Mouse (Mus musculus): ENCODE data around the gene Surf4.
A peak's percentile ranks its signal among the peaks of the same experiment; 100 is the strongest.

Surf4 gene

DNA sequence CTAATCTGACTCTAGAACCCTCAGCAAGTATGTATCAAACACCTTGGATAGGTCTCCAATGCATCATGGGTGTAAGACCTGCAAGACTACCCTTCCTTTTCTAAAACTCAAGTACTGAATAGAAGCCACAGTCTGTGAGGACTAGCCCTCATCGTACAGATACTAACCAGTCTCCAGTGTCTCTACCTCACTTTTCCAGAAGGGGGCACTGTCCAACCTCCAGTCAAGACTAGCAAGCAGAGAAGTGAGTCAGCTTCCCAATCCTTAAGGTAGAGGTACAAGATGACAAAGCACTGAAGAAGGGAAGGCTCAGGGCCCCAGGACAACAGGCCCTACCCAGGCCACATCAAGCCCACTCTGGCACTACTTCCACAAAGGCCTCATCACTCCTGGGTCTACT is 3.3 kb downstream of the Surf4 start:
- DNase-seq (ENCODE audit: low spot score) = no peak

DNA sequence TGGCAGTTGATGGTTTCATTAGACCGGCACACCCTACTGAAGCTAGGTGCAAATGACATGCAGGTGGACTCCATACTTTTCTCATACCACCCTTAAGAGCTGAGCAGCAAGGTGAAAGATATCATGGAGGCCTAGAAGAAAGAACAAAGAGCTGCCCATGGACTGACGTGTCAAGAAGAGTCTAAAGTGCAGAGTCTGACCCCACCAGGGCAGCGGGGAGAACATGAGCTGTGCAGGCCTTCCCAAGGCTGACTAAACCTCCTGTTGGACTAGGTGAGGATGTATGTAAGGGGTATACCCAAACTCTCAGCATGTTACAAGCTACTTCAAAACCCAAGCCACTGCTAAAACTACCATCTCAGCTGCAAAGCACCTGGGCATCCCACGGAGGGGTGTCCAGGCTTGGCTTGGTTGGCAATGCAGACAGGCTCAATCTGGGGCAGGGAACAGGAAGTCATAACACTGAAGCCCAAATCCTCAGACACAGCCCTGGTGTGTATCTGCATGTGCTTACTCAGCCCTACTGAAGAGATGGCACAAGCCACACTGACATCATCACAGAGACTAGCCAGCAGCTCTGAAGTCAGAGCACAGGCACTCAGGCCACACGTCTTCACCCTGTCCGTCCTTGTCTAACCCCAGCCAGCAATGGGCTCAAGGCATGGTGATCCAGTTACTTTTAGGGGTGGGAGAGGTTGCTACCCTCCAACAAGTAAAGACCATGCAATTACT is 5.8 kb downstream of the Surf4 start:
- no peak for DNase-seq (ENCODE audit: low spot score)

DNA sequence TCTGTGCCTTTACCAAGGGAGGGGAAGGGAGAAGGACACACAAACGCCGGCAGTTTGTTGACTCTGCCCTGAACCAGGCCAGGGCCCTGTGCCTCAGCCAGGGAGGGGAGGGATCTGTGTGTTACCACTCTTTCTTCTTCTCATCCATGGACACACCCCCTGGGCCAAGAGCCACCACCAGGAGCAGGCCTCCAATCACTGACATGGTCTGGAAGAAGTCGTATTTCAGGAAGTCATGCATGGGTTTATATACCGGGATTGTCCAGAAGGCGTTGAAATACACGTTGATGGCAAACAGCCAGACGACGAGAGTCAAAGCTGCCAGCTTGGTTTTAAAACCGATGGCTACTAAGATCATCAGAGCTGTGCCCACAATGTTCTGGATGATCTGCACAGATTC is 11.9 kb downstream of the Surf4 start:
- no peak for DNase-seq (ENCODE audit: low spot score)

DNA sequence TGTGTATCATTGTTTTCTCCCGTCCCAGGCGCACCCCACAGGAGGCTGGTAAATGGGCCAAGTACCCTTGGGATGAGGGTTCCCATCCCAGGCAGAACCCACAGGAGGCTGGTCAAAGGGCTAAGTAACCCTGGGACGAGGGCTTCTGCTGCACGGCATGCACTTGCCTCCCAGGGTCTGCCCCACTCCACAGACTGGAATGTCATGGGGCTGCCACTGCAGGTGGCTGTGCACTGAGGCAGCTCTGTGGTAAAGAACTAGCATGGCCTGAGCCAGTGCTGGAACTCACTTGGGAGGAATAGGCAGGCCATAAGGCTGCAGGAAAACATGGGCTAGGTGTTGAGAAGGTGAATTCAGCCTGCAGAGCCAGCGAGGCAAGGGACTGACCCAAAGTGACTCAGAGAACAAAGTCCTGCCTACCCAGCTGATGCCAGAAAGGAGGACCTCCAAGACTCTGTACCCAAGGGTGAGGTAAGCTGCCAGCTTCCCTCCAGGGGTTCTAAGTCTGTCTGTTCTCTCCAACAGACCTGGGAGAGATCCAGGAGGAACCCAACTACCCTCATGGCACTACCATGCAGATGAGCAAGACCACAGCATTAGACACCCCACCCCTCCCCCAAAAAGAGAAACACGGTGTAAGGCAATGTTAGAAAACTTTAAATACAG is 13.4 kb downstream of the Surf4 start:
- DNase-seq (ENCODE audit: low spot score) = no peak

DNA sequence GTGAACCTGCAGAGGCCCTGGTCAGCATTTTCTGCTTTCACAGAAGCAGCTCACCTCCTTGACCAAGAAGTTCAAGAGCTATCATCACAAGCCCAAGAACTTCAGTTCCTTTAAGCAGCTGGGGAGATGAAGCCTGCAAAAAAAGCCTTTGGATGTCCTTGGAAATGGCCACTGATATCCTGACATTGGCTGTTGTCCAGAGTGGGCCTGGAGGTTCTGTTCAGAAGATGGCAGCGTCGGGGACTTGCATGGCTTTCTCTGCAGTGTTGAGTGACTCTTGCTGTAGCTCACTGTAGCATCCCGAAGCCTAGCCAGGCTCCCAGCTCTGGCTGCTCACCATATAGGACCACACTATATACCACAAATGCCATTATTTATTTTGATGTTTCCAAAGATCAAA is 14.0 kb downstream of the Surf4 start:
- DNase-seq (ENCODE audit: low spot score) = no peak

DNA sequence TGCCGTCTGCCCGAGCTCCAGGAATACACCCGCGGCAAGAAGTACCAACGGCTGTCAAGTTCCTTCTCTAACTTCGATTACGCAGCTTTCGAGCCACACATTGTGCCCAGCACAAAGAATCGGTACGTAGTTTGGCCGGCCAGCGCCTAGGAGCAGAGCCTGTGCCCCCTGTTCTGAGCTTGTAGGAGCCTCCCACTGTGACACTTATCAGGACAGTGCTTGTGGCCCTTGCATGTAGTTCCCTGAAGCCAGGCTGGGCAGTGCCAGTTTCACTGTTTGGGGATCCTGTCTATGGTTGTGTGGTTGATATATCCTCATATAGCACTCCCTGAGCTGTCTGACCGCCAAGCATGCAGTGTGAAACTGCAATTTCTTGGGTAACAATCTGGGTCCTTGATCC is 17.0 kb downstream of the Surf4 start:
- DNase-seq (ENCODE audit: low spot score) = no peak

DNA sequence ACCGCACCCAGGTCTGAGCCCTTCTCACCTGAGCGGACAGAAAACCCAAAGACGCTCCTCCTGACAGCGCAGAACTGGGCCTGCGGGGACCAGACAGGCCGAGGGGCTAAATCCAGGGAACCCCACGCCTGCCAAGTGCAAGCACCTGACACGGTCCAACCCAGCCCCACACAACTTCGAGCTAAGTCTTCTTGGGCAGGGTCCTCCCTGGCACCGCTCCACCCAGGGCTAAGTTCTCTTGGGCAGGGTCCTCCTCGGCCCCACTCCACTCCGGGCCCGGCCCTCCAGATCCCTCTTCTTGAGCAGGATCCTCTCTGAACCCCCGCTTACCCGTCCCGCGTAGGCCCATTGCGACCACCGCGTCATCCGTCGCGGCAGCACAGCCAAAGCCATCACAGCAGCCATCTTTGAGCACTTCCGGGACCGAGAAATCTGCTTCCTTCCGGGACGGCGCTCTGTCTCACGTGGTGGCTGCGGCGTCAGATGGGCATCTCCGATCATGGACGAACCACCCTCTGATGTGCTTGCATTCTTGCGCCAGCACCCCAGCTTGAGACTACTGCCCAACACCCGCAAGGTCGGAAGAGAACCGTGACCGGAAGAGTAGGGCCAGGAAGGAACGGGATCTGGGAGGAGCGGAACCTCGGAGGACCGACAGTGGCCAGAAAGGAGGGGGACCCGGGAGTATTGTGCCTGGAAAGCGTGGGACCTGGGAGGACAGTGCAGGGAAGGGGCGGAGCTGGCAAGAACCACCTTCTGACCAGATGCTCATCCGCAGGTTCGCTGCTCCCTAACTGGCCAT is 17.6 kb downstream of the Surf4 start, which contains the start of the genes Surf2 and Surf1:
Gene Surf2, plus strand, starts transcription at position 441 of the 802 bp plus-strand sequence.
Gene Surf1, minus strand, starts transcription at position 604 of the 802 bp plus-strand sequence.
- peak; percentile 76 for DNase-seq (ENCODE audit: low spot score)

DNA sequence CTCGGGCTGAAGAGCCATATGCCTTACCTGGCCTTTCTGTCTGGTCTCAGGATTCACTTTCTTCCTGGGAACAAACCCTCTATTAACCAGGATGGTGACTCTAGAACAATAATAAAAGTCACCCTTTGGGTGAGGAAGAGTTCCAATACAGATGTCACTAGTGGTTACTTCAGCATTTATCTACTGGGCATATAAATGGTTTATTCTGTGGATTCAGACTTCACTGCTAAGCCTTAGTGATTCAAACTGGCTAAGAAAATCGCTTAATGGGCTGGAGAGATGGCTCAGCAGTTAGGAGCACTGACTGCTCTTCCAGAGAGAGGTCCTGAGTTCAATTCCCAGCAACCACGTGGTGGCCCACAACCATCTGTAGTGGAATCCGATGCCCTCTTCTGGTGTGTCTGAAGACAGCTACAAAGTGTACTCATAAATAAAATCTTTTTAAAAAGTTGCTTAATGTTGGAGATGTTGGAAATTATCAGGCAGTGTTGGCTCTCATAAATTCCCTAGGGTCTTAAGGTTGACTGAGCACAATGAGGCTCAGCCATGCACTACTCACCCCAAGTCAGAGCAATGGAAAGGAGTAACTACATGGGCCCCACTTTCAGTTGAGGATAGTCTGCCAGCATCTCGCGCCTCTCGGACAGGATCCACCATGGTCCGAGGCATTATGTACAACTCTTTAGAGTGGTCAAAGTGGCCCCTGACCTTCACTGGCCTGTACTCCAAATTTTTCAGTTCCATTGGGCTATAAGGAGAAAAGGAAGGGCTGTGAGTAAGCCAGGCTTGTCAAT is 19.4 kb downstream of the Surf4 start:
- no peak for DNase-seq (ENCODE audit: low spot score)

DNA sequence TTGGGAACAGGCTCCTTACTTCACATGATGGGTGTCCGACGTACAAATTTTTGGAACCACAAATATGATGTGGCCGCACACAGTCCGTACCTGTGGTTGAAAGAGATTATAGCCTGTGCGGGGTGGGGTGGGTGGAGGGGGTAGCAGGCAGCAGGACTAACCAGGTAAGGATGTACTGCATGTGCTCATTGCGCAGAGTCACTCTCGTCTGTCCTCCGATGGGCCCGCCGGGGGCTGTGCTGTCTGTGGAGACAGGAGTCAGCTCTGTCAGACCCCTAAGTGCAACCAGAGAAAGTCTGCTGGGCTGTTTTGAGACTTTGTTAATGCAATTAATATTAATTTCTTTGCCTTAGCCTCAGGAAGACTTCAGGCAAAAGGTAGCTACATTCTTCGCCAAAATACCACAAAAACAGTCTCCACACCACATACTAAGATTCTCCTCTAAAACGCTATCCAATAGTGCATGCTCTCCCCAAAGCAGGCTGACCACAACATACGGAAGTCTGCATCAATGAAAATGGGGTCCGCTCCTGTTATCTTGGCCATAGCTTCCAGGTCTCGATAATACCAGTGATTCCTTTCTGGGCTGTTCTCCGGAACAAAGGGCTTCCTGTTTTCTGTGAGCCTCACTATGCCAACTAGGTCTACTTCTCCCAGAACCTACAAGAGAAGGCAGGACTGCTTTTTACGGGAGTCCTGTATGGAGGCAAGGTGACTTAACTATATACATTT is 20.1 kb downstream of the Surf4 start:
- no peak for DNase-seq (ENCODE audit: low spot score)

DNA sequence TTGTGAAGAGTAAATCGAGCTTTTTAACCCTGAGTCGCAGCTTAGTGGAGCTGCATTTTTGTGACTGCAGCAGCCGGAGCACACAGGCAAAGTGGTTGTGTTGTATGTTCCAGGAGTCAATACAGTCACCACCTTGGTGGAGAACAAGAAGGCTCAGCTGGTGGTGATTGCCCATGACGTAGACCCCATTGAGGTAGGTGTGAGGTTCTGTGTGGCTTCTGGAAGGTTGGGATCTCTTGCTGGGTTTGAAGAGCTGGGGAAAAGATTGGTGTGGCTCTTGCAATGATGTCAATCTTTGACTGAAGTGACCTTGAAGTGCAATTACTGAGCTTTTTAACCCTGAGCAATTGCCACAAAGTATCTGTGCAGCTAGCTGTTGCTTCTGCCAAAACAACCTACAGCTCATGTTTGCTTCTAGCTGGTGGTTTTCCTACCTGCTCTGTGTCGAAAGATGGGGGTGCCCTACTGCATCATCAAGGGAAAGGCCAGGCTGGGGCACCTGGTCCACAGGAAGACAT is 21.4 kb downstream of the Surf4 start:
- DNase-seq (ENCODE audit: low spot score) = no peak

DNA sequence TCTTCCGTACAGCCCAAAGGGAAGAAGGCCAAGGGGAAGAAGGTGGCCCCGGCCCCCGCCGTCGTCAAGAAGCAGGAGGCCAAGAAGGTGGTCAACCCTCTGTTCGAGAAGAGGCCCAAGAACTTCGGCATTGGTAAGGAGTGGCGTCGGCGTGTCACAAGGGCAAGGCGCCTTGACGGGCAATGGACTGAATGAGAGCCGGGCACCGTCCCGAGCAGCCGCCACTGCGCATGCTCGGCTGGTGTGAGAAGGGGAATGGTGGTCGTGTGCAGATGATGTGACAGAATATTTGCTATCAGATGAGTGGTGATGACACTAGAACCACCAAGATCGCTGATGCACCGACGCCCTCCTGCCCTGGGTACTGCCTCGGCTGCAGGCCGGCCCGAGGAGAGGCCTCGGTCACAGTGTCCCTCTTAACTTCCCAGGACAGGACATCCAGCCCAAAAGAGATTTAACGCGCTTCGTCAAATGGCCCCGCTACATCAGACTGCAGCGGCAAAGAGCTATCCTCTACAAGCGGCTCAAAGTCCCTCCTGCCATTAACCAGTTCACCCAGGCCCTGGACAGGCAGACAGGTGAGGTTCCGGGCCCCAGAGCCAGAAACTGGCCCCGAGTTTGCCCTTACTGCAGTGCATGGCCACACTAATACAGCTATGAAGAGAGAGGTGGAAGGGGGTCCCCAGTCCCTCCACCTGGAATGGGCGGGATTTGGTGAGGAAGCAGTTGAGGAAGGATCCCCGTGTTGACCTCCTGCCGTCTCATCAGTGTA is 22.5 kb downstream of the Surf4 start:
- DNase-seq (ENCODE audit: low spot score) = no peak

DNA sequence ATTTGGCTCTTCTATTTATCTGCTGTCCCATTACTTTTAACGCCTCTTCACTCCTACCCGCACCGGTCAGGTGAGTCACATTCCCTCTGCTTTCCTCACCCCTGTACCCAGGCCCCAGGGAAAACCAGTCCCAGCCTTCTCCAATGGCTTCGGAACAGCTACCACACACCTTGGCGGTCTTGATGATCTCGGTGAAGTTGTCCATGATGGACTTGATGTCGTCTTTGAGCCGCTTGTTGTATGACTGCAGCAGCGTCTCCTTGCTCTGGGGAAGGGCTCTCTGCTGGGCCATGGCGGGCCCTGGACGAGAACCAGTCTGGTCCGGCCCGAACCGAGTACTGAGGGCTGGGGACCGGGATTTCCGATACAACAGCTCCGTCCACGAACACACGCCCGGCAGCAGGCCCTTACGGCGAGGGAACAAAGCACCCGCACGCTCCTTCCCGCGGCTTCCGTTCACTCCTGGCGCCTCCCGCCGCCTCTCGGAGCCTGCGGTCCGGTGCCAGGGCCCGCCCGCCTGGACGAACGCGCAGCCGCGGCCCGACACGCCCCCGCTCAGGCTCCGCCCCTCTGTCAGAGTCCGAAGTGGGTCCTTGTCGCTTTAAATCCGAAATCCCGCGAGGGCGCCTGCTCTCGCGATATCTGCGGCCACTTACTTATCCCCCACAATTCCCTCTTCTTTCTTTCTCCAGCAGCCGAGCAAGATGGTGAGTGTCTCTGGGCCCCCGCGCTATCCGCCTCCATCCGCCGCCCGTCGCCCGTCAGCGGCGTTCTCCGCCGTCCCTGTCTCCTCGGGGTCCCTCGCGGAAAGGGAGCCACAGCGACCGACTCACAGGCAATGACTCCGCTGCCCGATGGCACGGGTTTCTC is 23.4 kb downstream of the Surf4 start, which contains the start of the genes Med22 and Rpl7a:
Gene Med22, minus strand, starts transcription at position 554 of the 870 bp plus-strand sequence.
Gene Rpl7a, plus strand, starts transcription at position 641 of the 870 bp plus-strand sequence.
- peak; percentile 99 for DNase-seq (ENCODE audit: low spot score)

DNA sequence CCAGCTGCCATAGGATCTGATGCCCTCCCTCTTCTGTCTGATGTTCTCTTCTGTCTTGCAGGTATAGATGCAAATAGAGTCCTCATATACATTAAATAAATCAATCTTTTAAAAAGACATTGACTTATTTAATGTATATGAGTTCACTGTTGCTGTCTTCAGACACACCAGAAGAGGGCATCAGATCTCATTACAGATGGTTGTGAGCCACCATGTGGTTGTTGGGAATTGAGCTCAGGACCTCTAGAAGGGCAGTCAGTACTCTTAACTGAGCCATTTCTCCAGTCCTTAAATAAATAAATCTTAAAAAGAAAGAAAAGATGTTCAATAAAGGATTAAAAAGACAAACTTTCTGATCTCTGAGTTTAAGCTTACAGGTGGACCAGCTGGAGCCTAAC is 24.3 kb downstream of the Surf4 start:
- no peak for DNase-seq (ENCODE audit: low spot score)

DNA sequence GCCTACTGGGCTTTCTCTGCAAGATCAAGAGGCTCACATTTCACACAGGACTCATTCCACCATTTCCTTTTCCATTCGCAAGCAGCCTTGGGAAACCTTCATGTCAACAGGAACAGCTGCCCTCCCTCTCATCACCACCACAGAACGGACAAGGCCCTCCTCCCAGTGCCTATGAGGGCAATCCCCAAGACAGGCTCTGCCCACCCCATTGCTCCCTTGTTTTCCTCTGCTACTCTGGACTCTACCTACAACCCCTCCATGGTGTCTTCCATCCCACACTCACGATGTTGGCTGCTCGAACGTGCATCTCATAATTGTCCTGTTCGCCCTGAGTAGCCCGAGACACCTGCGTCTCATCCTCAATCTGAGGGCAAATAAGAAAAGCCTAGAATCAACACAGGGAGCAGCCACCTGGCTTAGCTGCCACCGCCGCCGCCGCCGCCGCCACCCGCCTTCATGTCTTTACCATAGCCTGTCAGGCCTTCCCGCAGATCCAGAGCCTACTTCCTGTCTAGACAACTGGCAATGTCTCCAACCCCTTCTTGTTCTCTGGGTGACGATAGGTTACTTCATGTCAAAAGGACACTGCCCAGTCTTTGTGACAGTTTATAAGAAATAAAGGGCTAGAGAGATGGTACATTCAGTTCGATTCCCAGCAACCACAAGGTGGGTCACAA is 24.9 kb downstream of the Surf4 start:
- DNase-seq (ENCODE audit: low spot score) = no peak

DNA sequence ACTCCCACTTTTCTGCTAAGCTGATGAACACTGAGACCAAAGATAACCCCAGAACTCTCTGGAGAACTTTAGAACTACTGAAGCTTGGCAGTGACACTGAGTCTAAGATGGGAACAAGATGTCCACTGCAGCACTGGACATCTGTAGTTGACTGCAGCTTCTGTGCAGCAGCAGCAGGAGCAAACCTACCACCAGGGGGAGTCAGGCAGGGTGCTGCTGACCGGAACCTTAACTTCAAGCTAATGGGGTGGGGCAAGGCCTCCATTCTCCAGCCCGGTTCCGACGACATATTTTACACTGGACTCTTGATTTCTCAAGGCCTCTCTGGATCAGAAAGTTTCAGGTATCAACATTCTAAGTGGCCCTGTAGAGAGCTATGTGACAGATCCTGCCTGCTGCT is 26.6 kb downstream of the Surf4 start:
- no peak for DNase-seq (ENCODE audit: low spot score)

DNA sequence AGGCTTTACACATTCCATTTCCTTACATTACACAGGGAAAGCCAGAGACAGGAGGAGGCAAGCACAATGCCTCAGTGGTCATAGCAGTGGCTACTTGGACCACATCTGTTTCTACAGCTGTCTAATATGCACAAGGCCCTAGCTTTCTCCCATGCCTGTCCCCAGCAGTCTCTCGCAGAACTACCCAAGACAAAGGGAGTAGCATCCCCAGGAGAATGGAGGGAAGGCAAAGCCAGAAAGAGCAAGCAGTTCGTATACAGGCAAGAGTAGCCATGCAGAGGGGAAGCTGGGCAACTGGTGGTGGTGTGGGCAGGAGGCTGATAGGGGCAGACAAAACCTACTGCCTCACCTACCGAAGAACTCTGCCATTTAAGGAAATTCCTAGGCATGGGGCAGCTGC is 27.3 kb downstream of the Surf4 start:
- no peak for DNase-seq (ENCODE audit: low spot score)

DNA sequence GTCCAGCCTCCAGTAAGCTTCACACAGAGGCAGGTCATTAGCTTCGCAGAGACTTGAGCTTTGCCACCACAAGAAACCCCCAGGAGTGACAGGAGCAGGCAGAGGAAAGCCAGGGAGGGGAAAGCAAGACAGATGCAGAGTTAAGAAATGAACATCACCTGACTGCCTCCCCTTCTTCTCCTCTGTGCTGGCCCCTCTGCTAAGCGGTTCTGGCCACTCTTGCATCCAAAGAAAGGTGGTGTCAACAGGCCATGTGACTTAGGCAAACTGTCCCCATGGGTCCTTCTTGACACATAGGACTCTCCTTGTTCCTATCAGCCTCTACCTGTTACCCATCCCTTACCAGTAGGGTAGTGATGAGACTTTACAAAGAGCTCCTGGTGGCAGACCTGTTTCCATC is 27.8 kb downstream of the Surf4 start:
- no peak for DNase-seq (ENCODE audit: low spot score)

DNA sequence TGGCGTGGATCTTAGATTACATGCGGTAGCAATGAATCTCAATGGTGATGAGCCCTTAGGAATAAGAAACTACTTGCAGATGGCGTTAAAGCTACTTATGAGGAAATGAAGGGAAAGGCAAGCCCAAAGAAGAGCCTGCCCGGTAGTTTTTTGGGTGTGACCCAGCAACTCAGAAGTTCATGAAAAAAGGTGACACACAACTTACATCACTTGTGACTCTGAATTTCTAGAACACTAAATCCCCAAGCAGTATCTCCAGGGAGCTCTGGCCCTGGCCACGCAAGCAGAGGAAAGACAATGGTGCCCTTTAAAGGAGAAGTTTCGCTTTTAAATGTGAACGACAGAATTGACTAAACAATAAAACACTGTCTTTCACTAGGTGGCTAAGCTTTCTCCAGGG is 30.4 kb downstream of the Surf4 start:
- DNase-seq (ENCODE audit: low spot score) = no peak
